Mouse (Mus musculus): ENCODE data around the gene Hopx. TPM values are rescaled to one million over a fixed set of nuclear protein-coding genes. Genes with fewer than 3 reads are reported as not detected.

Hopx gene
- polyA plus RNA-seq (2014; fragmentation: Nextera tagmentation; extraction: Ambion mirVana), result 6.7 and 8.5 TPM in 2 replicates

- Histone ChIP-seq H3K27ac (ENCODE audit: low read depth) (peak within 1 kb of the TSS; percentile 62), H3K4me2 (ENCODE audit: low read length) (peak within 1 kb of the TSS; percentile 42), H3K4me3 (ENCODE audit: low read depth, low read length) (peak within 1 kb of the TSS; percentile 17; the same call in 1 of the 2 replicates)
These were observed at the start of gene Hopx for GRCm38 (mm10) chr5:77114817-77115731. Hopx (minus strand) TSS chr5:77115121.

GRCm38 (mm10) chr5:77163597-77163996 lies 48.7 kb upstream of the Hopx start:
- no peak overlapping the region for H3K4me3 ChIP-seq (ENCODE audit: low read depth, low read length)
- no peaks in the 10 kb centered on the region for H3K27me3 ChIP-seq (replicated peaks; ENCODE audit: control insufficient read depth, insufficient read depth, low read length)
- H3K9ac ChIP-seq (ENCODE audit: low read length), result no peak overlapping the region
- 77% methylated on average over 7 of the region's 7 CpGs for WGBS
- no peaks in the 10 kb centered on the region for H3K4me1 ChIP-seq (replicated peaks; ENCODE audit: control insufficient read depth, insufficient read depth, low read length)
- ATAC-seq (replicated peaks; ENCODE audit: low FRiP score, low TSS enrichment, low read depth) (no peak), DNase-seq (ENCODE audit: low spot score) (no peak)
- H3K4me2 ChIP-seq (ENCODE audit: low read length), result no peak overlapping the region
- no peak overlapping the region for H3K27ac ChIP-seq (ENCODE audit: low read depth)
- H3K9me3 ChIP-seq (ENCODE audit: control insufficient read depth, low read length), result no peaks in the 10 kb centered on the region
- no peaks in the 10 kb centered on the region for H3K36me3 ChIP-seq (ENCODE audit: control insufficient read depth, insufficient read depth, low read length)

More at GRCm38 (mm10) chr5:77114817-77115731, at the start of gene Hopx:
- Histone ChIP-seq H3K27me3 (replicated peaks; ENCODE audit: control insufficient read depth, insufficient read depth, low read length) (no peaks in the 10 kb centered on the region), H3K9me3 (ENCODE audit: control insufficient read depth, low read length) (no peaks in the 10 kb centered on the region), H3K36me3 (ENCODE audit: control insufficient read depth, insufficient read depth, low read length) (no peaks in the 10 kb centered on the region), H3K4me1 (replicated peaks; ENCODE audit: control insufficient read depth, insufficient read depth, low read length) (peaks cover 19% of the 10 kb centered on the region), H3K9ac (ENCODE audit: low read length) (peak within 1 kb of the TSS; percentile 13; the same call in 1 of the 2 replicates)
- DNase-seq (ENCODE audit: low spot score), result peak; percentile 73
- WGBS, result 31% methylated on average over 33 of the region's 33 CpGs
- no peak for ATAC-seq (replicated peaks; ENCODE audit: low FRiP score, low TSS enrichment, low read depth)

GRCm38 (mm10) chr5:77162566-77162965 lies 47.6 kb upstream of the Hopx start:
- ATAC-seq (replicated peaks; ENCODE audit: low FRiP score, low TSS enrichment, low read depth), result no peak
- no peaks in the 10 kb centered on the region for H3K27me3 ChIP-seq (replicated peaks; ENCODE audit: control insufficient read depth, insufficient read depth, low read length)
- no peaks in the 10 kb centered on the region for H3K36me3 ChIP-seq (ENCODE audit: control insufficient read depth, insufficient read depth, low read length)
- no peak overlapping the region for H3K4me2 ChIP-seq (ENCODE audit: low read length)
- H3K9me3 ChIP-seq (ENCODE audit: control insufficient read depth, low read length), result no peaks in the 10 kb centered on the region
- H3K27ac ChIP-seq (ENCODE audit: low read depth), result no peak overlapping the region
- DNase-seq (ENCODE audit: low spot score), result no peak
- 91% methylated on average over 3 of the region's 3 CpGs for WGBS
- no peak overlapping the region for H3K9ac ChIP-seq (ENCODE audit: low read length)
- H3K4me3 ChIP-seq (ENCODE audit: low read depth, low read length), result no peak overlapping the region
- no peaks in the 10 kb centered on the region for H3K4me1 ChIP-seq (replicated peaks; ENCODE audit: control insufficient read depth, insufficient read depth, low read length)

GRCm38 (mm10) chr5:77157777-77158540 lies 43.0 kb upstream of the Hopx start:
- H3K4me1 ChIP-seq (replicated peaks; ENCODE audit: control insufficient read depth, insufficient read depth, low read length), result no peaks in the 10 kb centered on the region
- WGBS, result 49% methylated on average over 14 of the region's 14 CpGs
- DNase-seq (ENCODE audit: low spot score) (no peak), ATAC-seq (replicated peaks; ENCODE audit: low FRiP score, low TSS enrichment, low read depth) (no peak)
- H3K9ac ChIP-seq (ENCODE audit: low read length), result no peak overlapping the region
- H3K4me2 ChIP-seq (ENCODE audit: low read length), result no peak overlapping the region
- H3K27me3 ChIP-seq (replicated peaks; ENCODE audit: control insufficient read depth, insufficient read depth, low read length), result no peaks in the 10 kb centered on the region
- no peak overlapping the region for H3K27ac ChIP-seq (ENCODE audit: low read depth)
- no peak overlapping the region for H3K4me3 ChIP-seq (ENCODE audit: low read depth, low read length)
- no peaks in the 10 kb centered on the region for H3K9me3 ChIP-seq (ENCODE audit: control insufficient read depth, low read length)
- no peaks in the 10 kb centered on the region for H3K36me3 ChIP-seq (ENCODE audit: control insufficient read depth, insufficient read depth, low read length)

- WGBS, result 74% methylated on average over 5 of the region's 5 CpGs
- H3K36me3 ChIP-seq (ENCODE audit: control insufficient read depth, insufficient read depth, low read length), result no peaks in the 10 kb centered on the region
- H3K4me2 ChIP-seq (ENCODE audit: low read length), result no peak overlapping the region
- H3K4me3 ChIP-seq (ENCODE audit: low read depth, low read length), result no peak overlapping the region
- H3K4me1 ChIP-seq (replicated peaks; ENCODE audit: control insufficient read depth, insufficient read depth, low read length), result no peaks in the 10 kb centered on the region
- H3K27ac ChIP-seq (ENCODE audit: low read depth), result no peak overlapping the region
- no peak for DNase-seq (ENCODE audit: low spot score)
- H3K9me3 ChIP-seq (ENCODE audit: control insufficient read depth, low read length), result no peaks in the 10 kb centered on the region
- H3K27me3 ChIP-seq (replicated peaks; ENCODE audit: control insufficient read depth, insufficient read depth, low read length), result no peaks in the 10 kb centered on the region
- no peak overlapping the region for H3K9ac ChIP-seq (ENCODE audit: low read length)
- no peak for ATAC-seq (replicated peaks; ENCODE audit: low FRiP score, low TSS enrichment, low read depth)
These were observed 42.0 kb upstream of the Hopx start for GRCm38 (mm10) chr5:77156938-77157337.

GRCm38 (mm10) chr5:77155526-77155925 lies 40.6 kb upstream of the Hopx start:
- DNase-seq (ENCODE audit: low spot score) (no peak), ATAC-seq (replicated peaks; ENCODE audit: low FRiP score, low TSS enrichment, low read depth) (no peak)
- Histone ChIP-seq H3K4me1 (replicated peaks; ENCODE audit: control insufficient read depth, insufficient read depth, low read length) (no peaks in the 10 kb centered on the region), H3K9ac (ENCODE audit: low read length) (no peak overlapping the region), H3K27me3 (replicated peaks; ENCODE audit: control insufficient read depth, insufficient read depth, low read length) (no peaks in the 10 kb centered on the region), H3K27ac (ENCODE audit: low read depth) (no peak overlapping the region), H3K4me2 (ENCODE audit: low read length) (no peak overlapping the region), H3K36me3 (ENCODE audit: control insufficient read depth, insufficient read depth, low read length) (no peaks in the 10 kb centered on the region), H3K4me3 (ENCODE audit: low read depth, low read length) (no peak overlapping the region), H3K9me3 (ENCODE audit: control insufficient read depth, low read length) (no peaks in the 10 kb centered on the region)
- WGBS, result 92% methylated on average over 12 of the region's 12 CpGs

GRCm38 (mm10) chr5:77154812-77155211 lies 39.9 kb upstream of the Hopx start:
- no peak overlapping the region for H3K9ac ChIP-seq (ENCODE audit: low read length)
- 76% methylated on average over 5 of the region's 5 CpGs for WGBS
- no peaks in the 10 kb centered on the region for H3K27me3 ChIP-seq (replicated peaks; ENCODE audit: control insufficient read depth, insufficient read depth, low read length)
- no peaks in the 10 kb centered on the region for H3K9me3 ChIP-seq (ENCODE audit: control insufficient read depth, low read length)
- ATAC-seq (replicated peaks; ENCODE audit: low FRiP score, low TSS enrichment, low read depth) (no peak), DNase-seq (ENCODE audit: low spot score) (no peak)
- H3K27ac ChIP-seq (ENCODE audit: low read depth), result no peak overlapping the region
- no peak overlapping the region for H3K4me2 ChIP-seq (ENCODE audit: low read length)
- H3K36me3 ChIP-seq (ENCODE audit: control insufficient read depth, insufficient read depth, low read length), result no peaks in the 10 kb centered on the region
- no peak overlapping the region for H3K4me3 ChIP-seq (ENCODE audit: low read depth, low read length)
- no peaks in the 10 kb centered on the region for H3K4me1 ChIP-seq (replicated peaks; ENCODE audit: control insufficient read depth, insufficient read depth, low read length)

GRCm38 (mm10) chr5:77151738-77152137 lies 36.8 kb upstream of the Hopx start:
- Histone ChIP-seq H3K4me2 (ENCODE audit: low read length) (no peak overlapping the region), H3K27me3 (replicated peaks; ENCODE audit: control insufficient read depth, insufficient read depth, low read length) (no peaks in the 10 kb centered on the region), H3K9me3 (ENCODE audit: control insufficient read depth, low read length) (no peaks in the 10 kb centered on the region), H3K9ac (ENCODE audit: low read length) (no peak overlapping the region), H3K4me3 (ENCODE audit: low read depth, low read length) (no peak overlapping the region), H3K27ac (ENCODE audit: low read depth) (no peak overlapping the region), H3K36me3 (ENCODE audit: control insufficient read depth, insufficient read depth, low read length) (no peaks in the 10 kb centered on the region), H3K4me1 (replicated peaks; ENCODE audit: control insufficient read depth, insufficient read depth, low read length) (no peaks in the 10 kb centered on the region)
- ATAC-seq (replicated peaks; ENCODE audit: low FRiP score, low TSS enrichment, low read depth) (no peak), DNase-seq (ENCODE audit: low spot score) (no peak)
- WGBS, result 84% methylated on average over 3 of the region's 3 CpGs
